Mouse (Mus musculus): ENCODE results near the gene Hoxb3. TPM values are rescaled to one million over a fixed set of nuclear protein-coding genes. Genes with fewer than 3 reads are reported as not detected.

Gene Hoxb3
- polyA plus RNA-seq, 1 experiment from 2014 or later = not detected

DNA sequence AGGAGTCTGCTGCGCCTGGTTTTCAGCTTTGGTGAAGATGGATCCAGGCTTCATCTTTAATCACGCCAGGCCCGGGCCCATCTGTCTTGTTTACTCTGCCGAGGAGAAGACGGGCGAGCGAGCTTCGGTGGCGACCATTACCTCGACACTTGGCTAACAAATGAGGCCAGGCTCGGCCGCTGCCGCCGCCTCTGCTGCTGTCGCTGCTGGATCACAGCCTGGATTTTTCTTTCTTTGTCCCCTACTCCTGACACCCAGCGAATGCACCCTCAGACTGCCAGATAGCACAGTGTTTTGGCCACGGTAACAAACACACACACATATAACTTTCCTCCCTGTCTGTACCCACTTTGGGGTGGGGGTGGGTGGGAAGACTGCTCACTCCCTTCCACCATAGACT, 2.4 kb upstream of the Hoxb3 start:
- H3K27me3 ChIP-seq (ENCODE audit: low read depth, poor library complexity, severe bottlenecking) = peaks cover 100% of the 10 kb centered on the region
- no peaks in the 10 kb centered on the region for H3K36me3 ChIP-seq
- DNase-seq (ENCODE audit: low spot score) = peak; percentile 59
- under 1% methylated on average over 17 of the region's 17 CpGs for WGBS
- H3K4me3 ChIP-seq = no peak overlapping the region
- H3K27ac ChIP-seq (replicated peaks) = no peak overlapping the region
- H3K4me1 ChIP-seq = peaks cover 18% of the 10 kb centered on the region
- H3K9me3 ChIP-seq (replicated peaks) = no peaks in the 10 kb centered on the region

DNA sequence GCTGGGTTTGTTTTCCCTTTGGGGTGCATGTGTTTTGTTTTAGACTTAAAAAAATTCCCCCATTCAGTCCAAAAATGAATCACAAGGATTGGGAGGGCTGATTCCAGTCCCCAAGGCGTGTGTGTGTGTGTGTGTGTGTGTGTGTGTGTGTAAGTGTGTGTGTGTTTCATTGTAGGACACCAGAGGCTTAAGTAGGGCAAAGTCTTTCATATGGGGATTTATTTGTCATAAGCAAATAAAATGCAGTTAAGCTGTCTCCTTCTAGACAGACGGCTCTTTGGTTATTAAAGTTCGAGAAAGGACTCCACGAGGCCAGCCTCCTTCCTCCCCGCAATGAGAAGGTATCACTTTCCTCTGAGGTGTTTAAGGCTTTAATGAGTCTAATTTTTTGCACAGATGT, 1.3 kb upstream of the Hoxb3 start:
- no peak for DNase-seq (ENCODE audit: low spot score)
- 11% methylated on average over 5 of the region's 5 CpGs for WGBS
- no peak overlapping the region for H3K27ac ChIP-seq (replicated peaks)
- no peaks in the 10 kb centered on the region for H3K9me3 ChIP-seq (replicated peaks)
- H3K36me3 ChIP-seq = no peaks in the 10 kb centered on the region
- peaks cover 100% of the 10 kb centered on the region for H3K27me3 ChIP-seq (ENCODE audit: low read depth, poor library complexity, severe bottlenecking)
- H3K4me3 ChIP-seq = no peak overlapping the region
- H3K4me1 ChIP-seq = peaks cover 18% of the 10 kb centered on the region

DNA sequence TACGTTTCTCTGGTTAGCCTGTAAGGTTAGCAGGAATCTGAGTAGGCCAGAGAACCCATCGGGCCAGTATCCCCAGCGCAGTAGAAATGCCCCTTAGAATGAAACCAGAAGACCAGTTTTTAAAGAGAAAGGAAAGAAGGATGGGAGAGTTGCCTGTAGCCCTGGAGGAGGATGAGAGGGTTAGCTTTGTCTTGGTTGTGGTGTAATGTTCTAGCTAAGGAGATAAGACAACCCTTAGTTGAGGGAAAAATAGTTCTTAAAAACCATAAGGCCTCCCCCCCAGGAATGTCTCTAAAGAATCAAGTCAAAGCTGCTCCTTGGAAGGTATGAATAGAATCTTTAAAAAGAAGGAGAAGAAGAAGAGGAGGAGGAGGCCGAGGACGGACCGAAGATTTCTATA, 388 bp upstream of the Hoxb3 start:
- 5% methylated on average over 6 of the region's 6 CpGs for WGBS
- H3K27ac ChIP-seq (replicated peaks) = no peak overlapping the region
- H3K27me3 ChIP-seq (ENCODE audit: low read depth, poor library complexity, severe bottlenecking) = peaks cover 100% of the 10 kb centered on the region

DNA sequence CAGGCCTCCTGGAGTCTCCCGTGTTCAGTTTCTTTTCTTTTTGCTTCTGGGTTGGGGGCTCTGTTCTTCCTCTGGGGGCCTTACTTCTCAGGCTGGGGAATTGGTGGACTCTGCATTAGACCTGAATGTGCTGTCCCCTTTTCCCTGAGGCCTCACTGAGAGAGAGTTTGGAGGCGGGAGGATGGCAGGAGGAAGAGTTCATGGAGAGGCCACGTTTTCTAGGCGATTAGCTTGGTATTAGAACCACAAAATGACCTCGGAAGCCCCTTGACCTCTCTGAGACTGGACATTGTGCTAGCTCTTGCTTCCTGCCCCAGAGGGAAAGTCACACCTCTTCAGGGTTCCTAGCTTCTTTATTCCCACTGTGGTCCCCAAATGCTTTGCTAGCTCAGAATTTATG, 999 bp downstream of the Hoxb3 start:
- DNase-seq (ENCODE audit: low spot score) = no peak
- Histone ChIP-seq H3K36me3 (no peaks in the 10 kb centered on the region), H3K4me3 (no peak overlapping the region), H3K9me3 (replicated peaks) (no peaks in the 10 kb centered on the region), H3K27me3 (ENCODE audit: low read depth, poor library complexity, severe bottlenecking) (peaks cover 100% of the 10 kb centered on the region), H3K4me1 (peaks cover 6% of the 10 kb centered on the region), H3K27ac (replicated peaks) (no peak overlapping the region)
- WGBS = 4% methylated on average over 5 of the region's 5 CpGs

More for the DNA sequence above, 388 bp upstream of the Hoxb3 start:
- no peaks in the 10 kb centered on the region for H3K9me3 ChIP-seq (replicated peaks)
- no peak overlapping the region for H3K4me3 ChIP-seq
- no peak for DNase-seq (ENCODE audit: low spot score)
- H3K36me3 ChIP-seq = no peaks in the 10 kb centered on the region
- peaks cover 18% of the 10 kb centered on the region for H3K4me1 ChIP-seq

DNA sequence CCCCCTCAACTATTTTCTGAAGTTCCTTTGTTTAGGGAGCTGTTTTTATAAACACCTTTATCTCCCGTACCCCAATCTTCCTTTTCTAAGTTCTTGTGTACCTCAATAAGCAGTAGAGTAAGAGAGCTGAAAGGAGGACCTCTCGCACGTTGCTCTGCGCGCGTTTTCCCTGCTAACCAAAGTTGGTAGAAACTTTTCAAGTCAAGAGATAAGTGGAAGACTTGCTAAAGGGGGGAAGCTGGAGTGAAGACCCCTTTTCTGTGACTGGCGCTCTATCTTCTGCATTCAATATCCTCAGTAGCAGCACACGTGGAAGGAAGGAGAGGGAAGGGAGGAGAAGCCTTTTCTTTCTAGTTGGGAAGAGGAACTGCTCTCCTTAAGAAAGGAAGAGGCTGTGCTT, 1.8 kb downstream of the Hoxb3 start:
- no peak for DNase-seq (ENCODE audit: low spot score)
- Histone ChIP-seq H3K27me3 (ENCODE audit: low read depth, poor library complexity, severe bottlenecking) (peaks cover 100% of the 10 kb centered on the region), H3K27ac (replicated peaks) (no peak overlapping the region), H3K9me3 (replicated peaks) (no peaks in the 10 kb centered on the region), H3K4me3 (no peak overlapping the region), H3K36me3 (no peaks in the 10 kb centered on the region), H3K4me1 (peaks cover 3% of the 10 kb centered on the region; the same call in 1 of the 2 replicates)
- WGBS = 2% methylated on average over 8 of the region's 8 CpGs

DNA sequence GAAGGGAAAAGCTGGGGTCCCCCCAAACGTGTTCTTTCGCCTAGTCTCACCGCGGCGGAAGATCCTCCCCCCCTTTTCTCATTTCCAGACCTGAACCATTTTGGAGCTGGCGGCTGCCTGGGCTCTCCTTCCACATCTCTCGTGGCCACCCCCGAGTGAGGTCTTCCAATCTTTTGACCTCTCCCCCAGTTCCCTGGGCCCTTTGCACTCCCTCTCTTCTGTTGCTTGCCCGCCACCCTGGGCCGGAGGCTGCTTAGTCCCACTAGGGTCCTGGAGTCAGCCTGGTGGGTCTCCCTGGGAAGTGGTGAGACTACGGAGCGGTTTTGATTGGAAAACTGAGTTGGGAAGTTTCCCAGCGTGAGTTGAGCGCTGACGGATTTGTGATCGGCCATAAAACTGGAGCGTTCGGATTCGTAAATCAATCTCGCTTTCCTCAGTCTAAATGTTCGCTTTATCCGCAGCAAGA, 2.7 kb downstream of the Hoxb3 start:
- no peak for DNase-seq (ENCODE audit: low spot score)
- H3K4me1 ChIP-seq = no peaks in the 10 kb centered on the region
- H3K27ac ChIP-seq (replicated peaks) = no peak overlapping the region
- H3K27me3 ChIP-seq (ENCODE audit: low read depth, poor library complexity, severe bottlenecking) = peaks cover 100% of the 10 kb centered on the region
- no peaks in the 10 kb centered on the region for H3K36me3 ChIP-seq
- H3K4me3 ChIP-seq = no peak overlapping the region
- H3K9me3 ChIP-seq (replicated peaks) = no peaks in the 10 kb centered on the region
- WGBS = 2% methylated on average over 22 of the region's 22 CpGs

DNA sequence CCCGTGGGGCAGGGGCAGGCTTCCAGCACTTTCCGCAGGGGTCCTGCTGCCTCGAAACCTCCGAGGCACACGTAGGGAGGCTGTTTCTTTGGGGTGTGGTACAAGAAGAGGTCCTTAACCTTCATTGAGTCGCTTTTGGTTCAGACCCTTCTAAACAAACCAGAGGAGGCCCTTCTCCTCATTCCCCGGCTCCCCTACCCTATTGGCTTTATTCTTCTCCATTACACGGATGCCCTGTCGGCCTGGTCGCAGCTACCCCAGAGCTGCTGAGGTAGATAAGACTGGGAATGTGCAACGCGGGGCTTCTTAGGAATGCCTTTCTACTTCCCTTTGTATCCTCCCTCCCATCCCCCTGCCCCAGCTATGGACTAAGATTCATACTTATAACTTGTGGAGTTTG, 3.6 kb downstream of the Hoxb3 start:
- DNase-seq (ENCODE audit: low spot score) = no peak
- no peaks in the 10 kb centered on the region for H3K9me3 ChIP-seq (replicated peaks)
- no peak overlapping the region for H3K4me3 ChIP-seq
- H3K4me1 ChIP-seq = no peaks in the 10 kb centered on the region
- no peaks in the 10 kb centered on the region for H3K36me3 ChIP-seq
- H3K27me3 ChIP-seq (ENCODE audit: low read depth, poor library complexity, severe bottlenecking) = peaks cover 100% of the 10 kb centered on the region
- 2% methylated on average over 12 of the region's 12 CpGs for WGBS
- no peak overlapping the region for H3K27ac ChIP-seq (replicated peaks)

DNA sequence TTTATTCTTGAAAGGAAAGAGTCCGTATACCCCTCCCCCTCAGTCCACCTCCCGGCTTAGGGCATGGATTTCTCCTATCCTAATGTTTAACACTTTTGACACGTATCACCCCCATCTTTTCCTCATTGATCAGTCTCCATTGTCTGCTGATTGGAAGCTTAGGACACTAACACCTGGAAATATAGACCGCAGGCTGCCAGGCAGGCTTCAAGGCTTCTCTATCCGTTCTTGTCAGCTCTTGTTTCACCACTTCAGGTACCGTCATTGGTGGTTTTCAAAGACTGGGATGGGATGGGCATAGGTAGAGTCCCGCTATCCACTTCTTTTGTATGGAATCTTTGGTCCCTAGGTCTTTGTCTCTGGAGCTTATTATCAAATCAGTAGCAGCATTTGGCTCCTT, 4.0 kb downstream of the Hoxb3 start:
- 3% methylated on average over 7 of the region's 7 CpGs for WGBS
- H3K4me1 ChIP-seq = no peaks in the 10 kb centered on the region
- H3K4me3 ChIP-seq = no peak overlapping the region
- no peak overlapping the region for H3K27ac ChIP-seq (replicated peaks)
- no peak for DNase-seq (ENCODE audit: low spot score)
- H3K36me3 ChIP-seq = no peaks in the 10 kb centered on the region
- H3K9me3 ChIP-seq (replicated peaks) = no peaks in the 10 kb centered on the region
- peaks cover 100% of the 10 kb centered on the region for H3K27me3 ChIP-seq (ENCODE audit: low read depth, poor library complexity, severe bottlenecking)

DNA sequence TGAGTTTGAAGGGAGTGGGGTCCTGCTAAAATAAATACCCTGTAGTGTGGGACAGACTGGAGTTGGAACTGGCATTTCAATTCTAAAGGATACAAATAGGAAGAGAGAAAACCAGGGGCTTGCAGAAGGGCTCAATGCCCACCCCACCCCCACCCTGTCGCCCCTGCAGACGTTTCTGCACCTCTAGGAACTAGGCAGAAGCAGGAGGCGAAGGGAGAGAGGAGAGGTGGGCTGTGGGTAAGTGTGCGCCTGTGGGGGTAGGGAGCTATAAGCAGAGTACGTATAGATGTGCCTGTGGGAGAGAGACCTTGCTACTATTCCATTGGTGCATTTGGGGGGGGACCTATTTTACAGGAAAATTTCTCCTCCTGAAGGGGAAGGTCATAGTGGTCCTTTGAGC, 4.6 kb downstream of the Hoxb3 start:
- Histone ChIP-seq H3K36me3 (no peaks in the 10 kb centered on the region), H3K27me3 (ENCODE audit: low read depth, poor library complexity, severe bottlenecking) (peaks cover 100% of the 10 kb centered on the region), H3K4me3 (no peak overlapping the region), H3K4me1 (peaks cover 3% of the 10 kb centered on the region; the same call in 1 of the 2 replicates), H3K27ac (replicated peaks) (no peak overlapping the region), H3K9me3 (replicated peaks) (no peaks in the 10 kb centered on the region)
- 0% methylated on average over 5 of the region's 5 CpGs for WGBS
- no peak for DNase-seq (ENCODE audit: low spot score)

DNA sequence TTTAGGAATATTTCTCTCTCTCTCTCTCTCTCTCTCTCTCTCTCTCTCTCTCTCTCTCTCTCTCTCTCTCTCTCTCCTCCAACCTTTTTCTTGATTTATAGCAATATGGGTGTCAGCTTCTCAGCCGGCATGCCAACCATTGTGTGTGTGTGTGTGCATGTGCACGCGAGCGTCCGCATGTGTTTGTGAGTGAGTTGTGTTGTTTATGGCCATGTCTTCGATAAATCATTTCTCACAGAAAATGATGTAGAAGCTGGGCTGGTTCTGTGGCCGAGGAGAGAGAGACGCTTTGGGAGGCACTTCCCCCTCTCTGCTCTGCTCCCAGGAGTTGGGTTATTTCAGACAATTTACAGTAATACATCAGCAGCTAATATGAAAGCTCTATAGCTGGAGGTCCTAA, 5.5 kb downstream of the Hoxb3 start:
- Histone ChIP-seq H3K36me3 (no peaks in the 10 kb centered on the region), H3K4me1 (peaks cover 4% of the 10 kb centered on the region; the same call in 1 of the 2 replicates), H3K4me3 (no peak overlapping the region), H3K27me3 (ENCODE audit: low read depth, poor library complexity, severe bottlenecking) (peaks cover 100% of the 10 kb centered on the region), H3K27ac (replicated peaks) (no peak overlapping the region), H3K9me3 (replicated peaks) (no peaks in the 10 kb centered on the region)
- no peak for DNase-seq (ENCODE audit: low spot score)
- 10% methylated on average over 8 of the region's 8 CpGs for WGBS

DNA sequence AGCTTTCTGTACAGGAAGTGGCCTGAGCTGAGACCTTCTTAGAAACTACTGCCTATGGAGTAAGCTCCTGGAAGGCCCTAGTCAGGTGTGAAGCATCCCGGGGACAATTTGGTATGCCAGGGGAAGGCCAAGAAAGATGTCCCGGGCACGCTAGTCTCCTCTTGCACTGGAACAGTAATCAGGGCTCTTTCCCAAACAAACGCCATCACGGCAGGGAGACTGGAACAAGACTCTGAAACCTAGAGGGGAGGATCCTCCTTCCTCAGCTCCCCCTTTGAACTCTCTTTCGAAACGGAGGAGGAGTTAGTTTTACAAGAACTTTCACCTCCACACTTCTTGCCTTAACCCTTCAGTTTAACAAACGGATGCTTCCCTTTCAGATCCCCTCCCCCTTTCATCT, 9.0 kb downstream of the Hoxb3 start:
- peaks cover 4% of the 10 kb centered on the region; the same call in 1 of the 2 replicates for H3K4me1 ChIP-seq
- no peak for DNase-seq (ENCODE audit: low spot score)
- no peaks in the 10 kb centered on the region for H3K9me3 ChIP-seq (replicated peaks)
- H3K4me3 ChIP-seq = no peak overlapping the region
- H3K27me3 ChIP-seq (ENCODE audit: low read depth, poor library complexity, severe bottlenecking) = peaks cover 100% of the 10 kb centered on the region
- H3K36me3 ChIP-seq = no peaks in the 10 kb centered on the region
- WGBS = under 1% methylated on average over 8 of the region's 8 CpGs
- no peak overlapping the region for H3K27ac ChIP-seq (replicated peaks)

DNA sequence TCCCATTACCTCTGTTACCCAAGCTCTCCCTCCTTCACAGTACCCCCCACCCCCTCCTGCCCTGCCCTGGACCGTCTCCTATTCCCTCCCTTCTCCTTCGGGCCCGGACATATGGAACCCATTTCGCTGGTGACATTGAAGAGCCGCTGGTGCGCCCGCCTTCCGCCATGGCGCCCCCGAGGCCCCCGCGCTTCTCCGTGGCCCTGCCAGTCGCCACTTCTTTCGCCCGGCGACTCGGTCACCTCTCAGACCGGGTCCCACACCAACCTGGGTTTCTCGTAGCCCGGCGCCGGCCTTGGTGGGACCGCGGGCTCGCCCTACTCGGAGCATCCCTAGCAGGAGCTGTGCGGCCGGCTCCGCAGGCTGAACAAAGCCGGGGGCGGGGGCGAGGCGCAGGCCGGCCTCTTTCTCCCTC, 9.5 kb downstream of the Hoxb3 start:
- H3K9me3 ChIP-seq (replicated peaks) = no peaks in the 10 kb centered on the region
- peaks cover 100% of the 10 kb centered on the region for H3K27me3 ChIP-seq (ENCODE audit: low read depth, poor library complexity, severe bottlenecking)
- H3K36me3 ChIP-seq = no peaks in the 10 kb centered on the region
- under 1% methylated on average over 35 of the region's 35 CpGs for WGBS
- DNase-seq (ENCODE audit: low spot score) = no peak
- peaks cover 4% of the 10 kb centered on the region; the same call in 1 of the 2 replicates for H3K4me1 ChIP-seq
- no peak overlapping the region for H3K27ac ChIP-seq (replicated peaks)
- peak overlapping the region; percentile 16; the same call in 1 of the 2 replicates for H3K4me3 ChIP-seq

DNA sequence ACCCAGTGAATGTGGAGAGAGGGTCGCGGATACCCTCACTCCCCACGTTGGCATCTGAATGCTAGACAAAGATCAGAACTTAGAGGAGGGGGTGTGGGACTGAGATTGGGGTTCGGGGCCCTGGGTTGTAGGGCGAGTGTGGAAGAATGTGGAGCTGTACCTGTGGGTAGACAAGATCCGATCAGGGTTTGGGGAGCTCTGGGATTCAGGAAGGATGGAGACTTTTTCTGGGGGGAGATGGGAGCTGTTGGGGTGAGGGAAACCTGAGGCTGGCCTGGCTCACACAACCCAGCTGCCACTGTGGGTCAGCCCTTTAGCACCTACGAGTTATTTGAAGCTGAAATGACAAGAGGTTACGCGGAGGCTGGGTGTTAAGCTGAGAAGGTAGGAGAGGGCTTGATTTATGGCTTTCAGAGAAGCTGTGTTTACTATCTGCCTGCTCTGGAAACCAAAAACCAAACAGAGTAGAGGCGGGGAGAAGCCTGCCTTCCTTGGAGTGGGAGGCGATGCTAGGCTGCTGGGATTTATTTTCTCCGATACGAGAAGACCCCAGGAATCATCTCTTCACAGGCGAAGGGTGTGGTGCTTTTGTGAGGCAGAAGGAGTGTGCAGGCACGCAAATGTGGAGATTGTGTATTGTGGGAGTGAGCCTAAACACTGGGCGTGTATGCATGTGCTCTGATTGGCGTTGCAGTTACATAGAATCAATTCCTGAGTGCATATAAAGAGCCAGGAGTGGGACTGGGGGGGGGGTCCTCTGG, 10.3 kb downstream of the Hoxb3 start:
- Histone ChIP-seq H3K36me3 (no peaks in the 10 kb centered on the region), H3K4me1 (peaks cover 4% of the 10 kb centered on the region; the same call in 1 of the 2 replicates), H3K9me3 (replicated peaks) (no peaks in the 10 kb centered on the region), H3K27ac (replicated peaks) (no peak overlapping the region), H3K27me3 (ENCODE audit: low read depth, poor library complexity, severe bottlenecking) (peaks cover 100% of the 10 kb centered on the region), H3K4me3 (no peak overlapping the region)
- WGBS = 1% methylated on average over 17 of the region's 17 CpGs
- no peak for DNase-seq (ENCODE audit: low spot score)
